Mouse (Mus musculus): ENCODE measurements around the gene Pax5. TPM values are rescaled to one million over a fixed set of nuclear protein-coding genes. Genes with fewer than 3 reads are reported as not detected.
A peak's percentile ranks its signal among the peaks of the same experiment; 100 is the strongest.

Gene Pax5
- polyA plus RNA-seq, 1 experiment from 2014 or later: not detected

GRCm38 (mm10) chr4:44605453-44605852 lies 104.8 kb downstream of the Pax5 start:
- Histone ChIP-seq H3K9ac (ENCODE audit: low read depth, low read length) (no peak overlapping the region), H3K4me2 (ENCODE audit: low read length) (no peak overlapping the region), H3K27ac (no peak overlapping the region), H3K9me3 (replicated peaks; ENCODE audit: low read length) (no peaks in the 10 kb centered on the region), H3K27me3 (ENCODE audit: insufficient read depth, low read length) (no peaks in the 10 kb centered on the region), H3K4me3 (replicated peaks; ENCODE audit: low read depth, low read length) (no peak overlapping the region), H3K36me3 (ENCODE audit: insufficient read depth, low read length) (no peaks in the 10 kb centered on the region), H3K4me1 (replicated peaks; ENCODE audit: insufficient read depth, low read length) (no peaks in the 10 kb centered on the region)
- ATAC-seq (replicated peaks; ENCODE audit: low FRiP score, low read depth) (no peak), DNase-seq (ENCODE audit: low spot score) (no peak)
- no peak for TF ChIP-seq CTCF (IDR thresholded peaks at IDR 0.05; ENCODE audit: low read depth)
- WGBS: 66% methylated on average over 2 of the region's 2 CpGs

GRCm38 (mm10) chr4:44602257-44602801 lies 108.0 kb downstream of the Pax5 start:
- WGBS: 9% methylated on average over 5 of the region's 5 CpGs
- Histone ChIP-seq H3K27ac (no peak overlapping the region), H3K4me2 (ENCODE audit: low read length) (no peak overlapping the region), H3K4me1 (replicated peaks; ENCODE audit: insufficient read depth, low read length) (no peaks in the 10 kb centered on the region), H3K27me3 (ENCODE audit: insufficient read depth, low read length) (no peaks in the 10 kb centered on the region), H3K9me3 (replicated peaks; ENCODE audit: low read length) (no peaks in the 10 kb centered on the region), H3K9ac (ENCODE audit: low read depth, low read length) (no peak overlapping the region), H3K36me3 (ENCODE audit: insufficient read depth, low read length) (no peaks in the 10 kb centered on the region), H3K4me3 (replicated peaks; ENCODE audit: low read depth, low read length) (no peak overlapping the region)
- ATAC-seq (replicated peaks; ENCODE audit: low FRiP score, low read depth) (peak; percentile 59; the same call in 1 of the 2 replicates), DNase-seq (ENCODE audit: low spot score) (peak; percentile 13)
- TF ChIP-seq CTCF (IDR thresholded peaks at IDR 0.05; ENCODE audit: low read depth): no peak

- Histone ChIP-seq H3K4me1 (replicated peaks; ENCODE audit: insufficient read depth, low read length) (no peaks in the 10 kb centered on the region), H3K4me2 (ENCODE audit: low read length) (no peak overlapping the region), H3K4me3 (replicated peaks; ENCODE audit: low read depth, low read length) (no peak overlapping the region), H3K27ac (no peak overlapping the region), H3K9me3 (replicated peaks; ENCODE audit: low read length) (no peaks in the 10 kb centered on the region), H3K9ac (ENCODE audit: low read depth, low read length) (no peak overlapping the region), H3K27me3 (ENCODE audit: insufficient read depth, low read length) (no peaks in the 10 kb centered on the region), H3K36me3 (ENCODE audit: insufficient read depth, low read length) (no peaks in the 10 kb centered on the region)
- DNase-seq (ENCODE audit: low spot score) (peak; percentile 10), ATAC-seq (replicated peaks; ENCODE audit: low FRiP score, low read depth) (no peak)
- TF ChIP-seq CTCF (IDR thresholded peaks at IDR 0.05; ENCODE audit: low read depth): no peak
- WGBS: 52% methylated on average over 8 of the region's 8 CpGs
These were observed 108.9 kb downstream of the Pax5 start for GRCm38 (mm10) chr4:44601370-44601769.

- no peak overlapping the region for H3K4me2 ChIP-seq (ENCODE audit: low read length)
- DNase-seq (ENCODE audit: low spot score) (no peak), ATAC-seq (replicated peaks; ENCODE audit: low FRiP score, low read depth) (no peak)
- no peak overlapping the region for H3K9ac ChIP-seq (ENCODE audit: low read depth, low read length)
- no peaks in the 10 kb centered on the region for H3K4me1 ChIP-seq (replicated peaks; ENCODE audit: insufficient read depth, low read length)
- no peak for TF ChIP-seq CTCF (IDR thresholded peaks at IDR 0.05; ENCODE audit: low read depth)
- H3K9me3 ChIP-seq (replicated peaks; ENCODE audit: low read length): no peaks in the 10 kb centered on the region
- H3K27me3 ChIP-seq (ENCODE audit: insufficient read depth, low read length): no peaks in the 10 kb centered on the region
- no peaks in the 10 kb centered on the region for H3K36me3 ChIP-seq (ENCODE audit: insufficient read depth, low read length)
- no peak overlapping the region for H3K4me3 ChIP-seq (replicated peaks; ENCODE audit: low read depth, low read length)
- no peak overlapping the region for H3K27ac ChIP-seq
- WGBS: 24% methylated on average over 5 of the region's 5 CpGs
These were observed 109.4 kb downstream of the Pax5 start for GRCm38 (mm10) chr4:44600875-44601274.

- no peak for TF ChIP-seq CTCF (IDR thresholded peaks at IDR 0.05; ENCODE audit: low read depth)
- no peak overlapping the region for H3K4me3 ChIP-seq (replicated peaks; ENCODE audit: low read depth, low read length)
These were observed 112.3 kb downstream of the Pax5 start for GRCm38 (mm10) chr4:44597965-44598364.

GRCm38 (mm10) chr4:44593091-44593490 lies 117.2 kb downstream of the Pax5 start:
- no peaks in the 10 kb centered on the region for H3K4me1 ChIP-seq (replicated peaks; ENCODE audit: insufficient read depth, low read length)
- ATAC-seq (replicated peaks; ENCODE audit: low FRiP score, low read depth): no peak
- 76% methylated on average over 2 of the region's 2 CpGs for whole genome bisulfite sequencing
- H3K4me2 ChIP-seq (ENCODE audit: low read length): no peak overlapping the region
- no peak overlapping the region for H3K4me3 ChIP-seq (replicated peaks; ENCODE audit: low read depth, low read length)
- H3K27me3 ChIP-seq (ENCODE audit: insufficient read depth, low read length): no peaks in the 10 kb centered on the region
- DNase-seq (ENCODE audit: low spot score): no peak
- H3K9me3 ChIP-seq (replicated peaks; ENCODE audit: low read length): no peaks in the 10 kb centered on the region
- no peak overlapping the region for H3K27ac ChIP-seq
- H3K36me3 ChIP-seq (ENCODE audit: insufficient read depth, low read length): no peaks in the 10 kb centered on the region
- no peak overlapping the region for H3K9ac ChIP-seq (ENCODE audit: low read depth, low read length)
- TF ChIP-seq CTCF (IDR thresholded peaks at IDR 0.05; ENCODE audit: low read depth): no peak

More at GRCm38 (mm10) chr4:44597965-44598364, 112.3 kb downstream of the Pax5 start:
- WGBS: 82% methylated on average over 9 of the region's 9 CpGs
- Histone ChIP-seq H3K4me2 (ENCODE audit: low read length) (no peak overlapping the region), H3K4me1 (replicated peaks; ENCODE audit: insufficient read depth, low read length) (no peaks in the 10 kb centered on the region), H3K27ac (no peak overlapping the region), H3K9me3 (replicated peaks; ENCODE audit: low read length) (no peaks in the 10 kb centered on the region), H3K9ac (ENCODE audit: low read depth, low read length) (no peak overlapping the region), H3K36me3 (ENCODE audit: insufficient read depth, low read length) (no peaks in the 10 kb centered on the region), H3K27me3 (ENCODE audit: insufficient read depth, low read length) (no peaks in the 10 kb centered on the region)
- no peak for DNase-seq (ENCODE audit: low spot score)
- ATAC-seq (replicated peaks; ENCODE audit: low FRiP score, low read depth): no peak

- no peak for TF ChIP-seq CTCF (IDR thresholded peaks at IDR 0.05; ENCODE audit: low read depth)
- Histone ChIP-seq H3K9me3 (replicated peaks; ENCODE audit: low read length) (no peaks in the 10 kb centered on the region), H3K27me3 (ENCODE audit: insufficient read depth, low read length) (no peaks in the 10 kb centered on the region), H3K4me3 (replicated peaks; ENCODE audit: low read depth, low read length) (no peak overlapping the region), H3K27ac (no peak overlapping the region), H3K4me2 (ENCODE audit: low read length) (no peak overlapping the region), H3K9ac (ENCODE audit: low read depth, low read length) (no peak overlapping the region), H3K4me1 (replicated peaks; ENCODE audit: insufficient read depth, low read length) (no peaks in the 10 kb centered on the region), H3K36me3 (ENCODE audit: insufficient read depth, low read length) (no peaks in the 10 kb centered on the region)
- DNase-seq (ENCODE audit: low spot score): no peak
- ATAC-seq (replicated peaks; ENCODE audit: low FRiP score, low read depth): no peak
- 75% methylated on average over 4 of the region's 4 CpGs for WGBS
These were observed 127.6 kb downstream of the Pax5 start for GRCm38 (mm10) chr4:44582687-44583086.

Data from kidney, postnatal 0 days (tissue).